Mouse (Mus musculus): Measurements from ENCODE around the gene Mvd.

Mvd gene

GRCm38 (mm10) chr8:122421376-122422070 is 21.7 kb downstream of the Mvd start, which contains the start of gene Il17c:
Gene Il17c (plus strand): TSS chr8:122422020.
- TF ChIP-seq GATA4 (IDR thresholded peaks at IDR 0.05; ENCODE audit: insufficient replicate concordance, low read length), result no peak

DNA sequence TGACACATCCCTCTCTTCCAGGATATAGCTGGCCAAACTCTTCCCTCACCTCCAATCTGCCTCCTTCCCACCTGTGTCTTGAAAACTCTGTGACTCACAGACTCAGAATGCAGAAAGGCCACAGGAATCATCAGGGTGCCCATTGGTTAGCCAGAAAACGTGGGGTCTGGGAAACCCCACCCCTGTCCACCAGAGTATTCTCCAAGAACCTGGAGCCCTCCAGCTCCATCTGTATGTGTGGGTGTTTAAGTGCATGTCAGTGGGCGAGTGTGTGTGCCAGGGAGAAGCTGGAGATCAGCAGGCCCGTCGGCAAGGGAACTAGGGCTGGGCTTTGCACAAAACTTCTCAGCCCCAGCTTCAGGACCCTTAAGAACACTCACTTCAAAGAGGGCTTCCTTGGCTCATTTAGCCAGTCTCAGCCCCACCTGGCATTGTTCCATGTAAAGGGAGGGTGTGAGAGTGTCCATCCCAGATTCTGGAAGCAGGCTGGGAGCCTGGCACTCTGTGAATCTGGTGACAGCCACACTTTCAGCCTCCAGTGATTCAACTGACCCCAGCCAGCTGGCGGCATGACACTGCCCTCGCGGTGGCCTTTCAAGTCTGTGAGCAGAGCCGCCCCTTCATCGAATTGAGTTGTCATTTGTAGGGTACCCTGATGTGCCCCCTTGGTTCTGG is 23.2 kb downstream of the Mvd start:
- TF ChIP-seq GATA4 (IDR thresholded peaks at IDR 0.05; ENCODE audit: insufficient replicate concordance, low read length), result no peak

GRCm38 (mm10) chr8:122415554-122415953 is 27.7 kb downstream of the Mvd start:
- TF ChIP-seq GATA4 (IDR thresholded peaks at IDR 0.05; ENCODE audit: insufficient replicate concordance, low read length), result no peak

GRCm38 (mm10) chr8:122414311-122414710 is 28.9 kb downstream of the Mvd start:
- TF ChIP-seq GATA4 (IDR thresholded peaks at IDR 0.05; ENCODE audit: insufficient replicate concordance, low read length), result no peak

- no peak for TF ChIP-seq GATA4 (IDR thresholded peaks at IDR 0.05; ENCODE audit: insufficient replicate concordance, low read length)
Measured at GRCm38 (mm10) chr8:122407678-122408077, 35.5 kb downstream of the Mvd start.

- no peak for TF ChIP-seq GATA4 (IDR thresholded peaks at IDR 0.05; ENCODE audit: insufficient replicate concordance, low read length)
Measured at GRCm38 (mm10) chr8:122405146-122405805, 37.9 kb downstream of the Mvd start.

- no peak for TF ChIP-seq GATA4 (IDR thresholded peaks at IDR 0.05; ENCODE audit: insufficient replicate concordance, low read length)
Measured at GRCm38 (mm10) chr8:122398186-122398585, 45.0 kb downstream of the Mvd start.

DNA sequence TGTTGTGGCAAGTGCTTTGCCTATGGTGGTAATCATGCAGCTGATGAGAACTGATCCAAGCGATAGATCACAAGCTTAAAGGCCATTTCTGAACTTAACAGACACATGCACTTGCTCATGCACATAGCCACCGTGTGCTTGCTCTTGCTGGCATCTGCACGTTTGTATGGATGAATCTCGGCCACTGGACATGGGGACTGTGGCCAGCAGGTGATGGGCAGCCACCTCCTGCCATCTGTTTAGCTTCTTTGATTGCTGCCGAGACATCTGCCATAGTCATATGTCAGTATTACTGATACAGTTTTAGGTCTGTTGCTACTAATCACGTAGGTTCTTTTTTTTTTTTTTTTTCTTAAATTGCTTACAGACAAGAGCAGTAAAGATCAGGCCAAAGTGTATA is 47.9 kb downstream of the Mvd start:
- no peak for TF ChIP-seq GATA4 (IDR thresholded peaks at IDR 0.05; ENCODE audit: insufficient replicate concordance, low read length)

DNA sequence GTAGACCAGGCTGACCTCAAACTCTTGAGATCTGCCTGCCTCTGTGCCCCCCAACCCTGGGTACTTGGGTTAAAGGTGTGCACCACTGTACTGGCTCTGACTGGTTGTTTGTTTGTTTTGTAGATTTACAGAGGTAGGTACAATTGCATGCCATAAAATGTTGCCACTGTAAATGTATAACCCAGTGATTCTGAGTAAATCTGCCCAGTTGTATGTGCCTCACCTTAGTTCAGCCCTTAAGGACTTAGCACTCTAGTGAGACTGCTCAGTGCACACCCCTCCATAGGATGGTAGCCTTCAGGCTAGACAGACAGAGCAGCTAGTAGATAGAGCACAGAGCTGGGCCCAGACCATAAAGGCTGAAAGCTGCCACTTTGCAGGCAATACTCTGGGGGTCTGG is 49.5 kb downstream of the Mvd start:
- TF ChIP-seq GATA4 (IDR thresholded peaks at IDR 0.05; ENCODE audit: insufficient replicate concordance, low read length), result no peak

- TF ChIP-seq GATA4 (IDR thresholded peaks at IDR 0.05; ENCODE audit: insufficient replicate concordance, low read length), result no peak
Measured at GRCm38 (mm10) chr8:122390758-122391157, 52.5 kb downstream of the Mvd start.

DNA sequence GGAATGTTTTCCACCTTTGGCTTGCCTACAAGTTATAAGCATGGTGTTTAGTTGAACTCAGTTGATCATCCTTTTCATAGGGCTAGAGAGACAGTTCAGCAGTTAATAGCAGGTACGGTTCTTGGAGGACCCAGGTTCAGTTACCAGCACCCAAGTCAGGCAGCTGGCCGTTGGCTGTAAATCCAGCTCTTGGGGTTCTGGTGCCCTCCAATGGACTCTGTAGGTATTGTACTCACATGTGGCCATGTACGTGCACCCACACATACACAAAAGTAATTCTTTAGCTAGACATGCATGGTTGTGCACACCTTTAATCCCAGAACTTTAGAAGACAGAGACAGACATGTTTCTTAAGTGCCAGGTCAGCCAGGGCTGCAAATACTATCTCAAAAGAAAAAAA is 53.9 kb downstream of the Mvd start:
- TF ChIP-seq GATA4 (IDR thresholded peaks at IDR 0.05; ENCODE audit: insufficient replicate concordance, low read length), result no peak
